Mouse (Mus musculus) cerebellum, postnatal 10 days (tissue): ENCODE results near the gene Dpt.
A peak's percentile ranks its signal among the peaks of the same experiment; 100 is the strongest.

Source experiments
- DNase-seq, 2 experiments: peaks; one replicate each; pipeline ENCODE4 v3.0.0; 2021; ENCODE audit warnings: mixed read lengths in 2 of 2

Gene Dpt

DNA sequence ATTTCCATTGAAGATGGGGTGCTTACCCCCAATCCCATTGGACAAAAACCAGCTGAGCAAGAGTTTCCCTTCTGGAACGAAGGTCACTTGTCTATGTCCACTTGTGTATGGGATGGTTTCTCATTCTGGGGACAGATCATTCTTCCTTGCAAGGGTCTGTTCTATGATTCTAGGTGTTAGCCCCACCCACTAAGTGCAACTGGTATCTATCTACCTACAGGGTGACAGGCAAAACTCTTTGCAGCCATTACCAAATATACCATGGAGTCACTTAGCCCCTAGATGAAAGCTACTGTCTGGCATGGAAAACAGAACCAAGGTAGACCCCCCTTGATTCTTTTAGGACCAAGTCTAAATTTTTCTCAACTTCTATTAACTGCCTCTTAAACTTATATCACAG is 24.9 kb downstream of the Dpt start:
- DNase-seq, result no peak

- no peak for DNase-seq
Measured at GRCm38 (mm10) chr1:164821821-164822220, 25.4 kb downstream of the Dpt start.

DNA sequence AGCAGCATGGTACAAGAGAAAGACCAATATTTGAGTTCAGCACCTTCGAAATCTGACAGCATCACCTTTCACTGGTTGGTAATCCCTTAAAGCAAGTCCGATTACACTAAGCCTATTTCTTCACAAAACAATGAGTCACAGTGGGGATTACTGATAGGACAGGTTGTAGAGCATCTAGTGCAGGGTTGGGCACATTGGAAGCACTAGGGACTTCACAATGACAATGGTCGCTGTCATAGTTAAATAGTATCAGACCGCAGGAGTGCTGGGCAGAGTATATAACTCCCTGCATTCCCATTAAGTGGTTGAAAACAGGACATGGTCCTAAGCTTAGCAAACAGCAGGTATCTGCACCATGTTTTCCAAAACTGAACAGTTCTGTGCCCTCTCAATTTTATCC is 25.8 kb downstream of the Dpt start:
- no peak for DNase-seq

DNA sequence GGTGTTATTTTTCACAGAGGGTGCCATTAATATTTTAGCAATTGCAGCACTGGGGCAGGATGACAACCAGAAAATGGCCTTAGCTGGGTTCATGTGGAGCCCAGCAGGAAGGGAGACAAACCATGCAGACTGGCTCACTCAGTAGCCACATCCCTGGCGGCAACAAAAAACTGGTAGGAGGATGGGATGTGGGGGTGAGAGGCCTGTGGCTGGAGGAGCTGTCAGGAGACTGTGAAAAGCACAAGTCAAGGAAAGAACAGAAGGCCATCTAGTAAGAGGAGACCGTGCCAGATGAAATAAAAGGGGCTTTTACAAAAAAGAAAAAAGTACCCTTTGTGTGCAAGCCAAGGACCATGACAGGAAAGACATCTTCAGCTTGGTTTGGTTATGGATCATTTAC is 28.5 kb downstream of the Dpt start:
- peak in 1 of 2 experiments; percentile 30 for DNase-seq

GRCm38 (mm10) chr1:164829881-164830280 is 33.4 kb downstream of the Dpt start:
- peak; percentile 43 to 66 for DNase-seq

DNA sequence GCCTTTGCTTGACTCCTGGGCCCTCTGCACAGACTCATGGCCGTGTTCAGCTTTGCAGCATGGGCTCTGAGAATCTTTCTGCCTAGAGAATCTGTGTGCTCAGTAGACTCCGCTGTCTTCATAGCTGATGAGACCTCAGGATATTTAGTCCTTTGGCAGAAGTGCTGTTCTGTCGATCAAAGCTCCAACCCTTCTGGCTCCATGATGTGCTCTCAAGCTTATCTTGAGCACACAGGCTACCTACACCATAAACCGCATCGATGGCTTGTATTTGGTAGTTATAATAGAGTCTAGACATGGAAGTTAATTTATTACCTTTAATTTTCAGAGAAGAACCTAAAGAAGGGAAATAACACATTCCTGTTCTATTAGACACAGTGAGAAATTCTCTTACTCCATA is 36.0 kb downstream of the Dpt start:
- DNase-seq, result no peak

- DNase-seq, result no peak
Measured at GRCm38 (mm10) chr1:164848616-164849265, 52.3 kb downstream of the Dpt start.

- DNase-seq, result peak; percentile 87 to 89
Measured at GRCm38 (mm10) chr1:164855700-164856099, 59.3 kb downstream of the Dpt start.

DNA sequence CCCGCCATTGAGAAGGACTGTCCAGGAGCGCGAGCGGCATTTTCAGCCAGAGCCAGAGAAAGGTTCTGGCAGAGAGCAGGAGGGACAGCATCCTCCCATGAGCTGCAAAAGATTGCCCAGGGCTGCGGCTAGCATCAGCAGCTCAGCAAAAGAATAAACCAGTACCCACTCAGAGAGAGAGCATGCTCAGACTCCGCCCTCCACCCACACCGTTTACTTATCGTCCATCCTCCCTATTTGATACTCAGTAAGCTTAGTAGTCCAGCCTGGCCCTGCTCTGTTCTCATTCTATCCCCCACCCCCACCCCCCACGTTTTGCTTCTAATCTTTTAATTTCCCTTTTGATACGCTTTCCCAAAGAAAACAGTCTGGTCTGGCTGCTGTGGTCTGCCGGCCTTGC is 63.5 kb downstream of the Dpt start:
- DNase-seq, result no peak

GRCm38 (mm10) chr1:164860782-164861181 is 64.3 kb downstream of the Dpt start:
- no peak for DNase-seq

GRCm38 (mm10) chr1:164861501-164861900 is 65.1 kb downstream of the Dpt start:
- peak; percentile 65 to 67 for DNase-seq

DNA sequence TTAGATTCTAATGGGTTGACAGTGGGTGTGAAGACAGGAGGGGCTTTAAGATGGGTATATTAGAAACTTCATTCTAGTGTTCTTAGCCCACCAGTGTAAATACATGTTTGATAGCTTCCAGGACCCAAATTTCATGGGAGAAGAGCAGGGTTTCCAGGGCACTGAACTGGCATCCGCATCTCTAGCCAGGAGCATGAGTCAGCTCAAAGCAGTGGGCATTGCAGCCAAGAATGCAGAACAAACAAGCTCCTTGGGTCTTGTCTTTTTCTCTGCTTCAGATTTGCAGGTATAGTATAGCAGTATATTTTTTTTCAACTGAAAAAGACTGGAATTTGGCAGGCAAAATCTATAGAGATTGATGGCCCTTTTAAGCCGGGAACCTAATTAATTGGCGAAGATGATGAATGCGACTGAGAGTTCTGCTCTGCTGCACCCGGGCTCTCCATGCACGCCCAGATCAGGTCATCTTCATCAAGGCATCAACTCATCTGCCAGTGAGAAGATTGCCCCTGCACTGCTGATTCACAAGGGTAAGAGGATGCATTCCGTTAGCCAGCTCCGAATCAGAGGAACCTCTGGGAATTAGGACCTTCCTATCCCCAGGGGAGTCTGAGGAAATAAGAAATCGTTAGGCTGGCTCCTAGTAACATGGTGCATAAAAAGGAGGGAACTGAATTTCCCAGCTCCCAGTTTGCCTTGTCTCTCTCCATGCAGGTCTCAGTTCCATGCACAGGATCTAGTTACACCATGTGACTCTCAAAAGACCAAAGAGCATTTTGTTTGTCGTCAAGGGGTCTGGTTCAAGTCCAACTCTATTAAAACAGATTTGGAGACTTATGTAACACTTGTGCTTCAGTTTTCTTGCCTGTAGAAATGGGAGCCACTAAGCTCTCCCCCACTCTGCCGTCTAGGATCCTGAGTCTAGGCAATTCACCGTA is 66.8 kb downstream of the Dpt start:
- DNase-seq, result peak; percentile 44 to 50

- DNase-seq, result no peak
Measured at GRCm38 (mm10) chr1:164864666-164865065, 68.2 kb downstream of the Dpt start.

- peak; percentile 46 to 51 for DNase-seq
Measured at GRCm38 (mm10) chr1:164870694-164871093, 74.2 kb downstream of the Dpt start.
